Mouse (Mus musculus) frontal cortex, adult (tissue): ENCODE results near the gene Trem3.

ENCODE experiments used
- ATAC-seq: cut with Nextera tagmentation; 2 replicates; pipeline ENCODE4 v1.9.2; 2017; ENCODE audit warnings: mild to moderate bottlenecking, moderate library complexity, mixed read lengths; ENCODE audit not compliant: low TSS enrichment

Gene Trem3

GRCm38 (mm10) chr17:48247221-48247928, at the start of gene Trem3:
Gene Trem3, plus strand, starts transcription at chr17:48247777.
- ATAC-seq = no peak

- ATAC-seq = no peak
Observed at GRCm38 (mm10) chr17:48203086-48203485, 44.5 kb upstream of the Trem3 start.

- ATAC-seq = no peak
Observed at GRCm38 (mm10) chr17:48212596-48212995, 35.0 kb upstream of the Trem3 start.

- no peak for ATAC-seq
Observed at GRCm38 (mm10) chr17:48213511-48213910, 34.1 kb upstream of the Trem3 start.

- ATAC-seq = no peak
Observed at GRCm38 (mm10) chr17:48215429-48215828, 32.1 kb upstream of the Trem3 start.

- no peak for ATAC-seq
Observed at GRCm38 (mm10) chr17:48230680-48231079, 16.9 kb upstream of the Trem3 start.

- ATAC-seq = no peak
Observed at GRCm38 (mm10) chr17:48232518-48232917, 15.1 kb upstream of the Trem3 start, which contains the start of gene Trem1. Gene Trem1, plus strand, starts transcription at chr17:48232768.

- no peak for ATAC-seq
Observed at GRCm38 (mm10) chr17:48233789-48234188, 13.8 kb upstream of the Trem3 start.

- no peak for ATAC-seq
Observed at GRCm38 (mm10) chr17:48234550-48234949, 13.0 kb upstream of the Trem3 start.

- ATAC-seq = no peak
Observed at GRCm38 (mm10) chr17:48235773-48236370, 11.7 kb upstream of the Trem3 start.

GRCm38 (mm10) chr17:48237621-48238020, 10.0 kb upstream of the Trem3 start:
- ATAC-seq = no peak

- peak; percentile 50; the same call in 1 of the 2 replicates for ATAC-seq
Observed at GRCm38 (mm10) chr17:48249039-48249438, 1.5 kb downstream of the Trem3 start.

- no peak for ATAC-seq
Observed at GRCm38 (mm10) chr17:48249501-48249900, 1.9 kb downstream of the Trem3 start.

GRCm38 (mm10) chr17:48250631-48251030, 3.1 kb downstream of the Trem3 start:
- ATAC-seq = no peak

GRCm38 (mm10) chr17:48256575-48256974, 9.0 kb downstream of the Trem3 start:
- ATAC-seq = no peak

- no peak for ATAC-seq
Observed at GRCm38 (mm10) chr17:48261868-48262267, 14.3 kb downstream of the Trem3 start.

GRCm38 (mm10) chr17:48263741-48264362, 16.3 kb downstream of the Trem3 start, which contains the start of gene Treml4:
Gene Treml4, plus strand, starts transcription at chr17:48264295.
- no peak for ATAC-seq

GRCm38 (mm10) chr17:48264662-48265061, 17.1 kb downstream of the Trem3 start:
- ATAC-seq = no peak

- ATAC-seq = no peak
Observed at GRCm38 (mm10) chr17:48266138-48266537, 18.6 kb downstream of the Trem3 start.

- no peak for ATAC-seq
Observed at GRCm38 (mm10) chr17:48266610-48267304, 19.2 kb downstream of the Trem3 start.

- ATAC-seq = no peak
Observed at GRCm38 (mm10) chr17:48267591-48267990, 20.0 kb downstream of the Trem3 start.

GRCm38 (mm10) chr17:48268276-48268675, 20.7 kb downstream of the Trem3 start:
- no peak for ATAC-seq
